ENCODE assay signal across 21 mouse cellular contexts in genomic region chr5:139330766-139331165, GRCm38 (mm10). TPM values are rescaled to one million over a fixed set of nuclear protein-coding genes. Genes with fewer than 3 reads are reported as not detected.
DNase-seq lines count a peak whose midpoint lies in the region; ATAC-seq and TF ChIP-seq lines count a peak whose summit lies in the region.
"Had no signal": no experiment of that assay in that cellular context is flagged by ENCODE, and none has a peak within 500 bp of the region (broad histone marks: within the 10 kb centered on the region; RNA-seq: fewer than 3 reads in every experiment).

No protein-coding gene starts in this region.

- peaks cover 7% of the 10 kb centered on the region; the same call in 1 of the 2 replicates for H3K27me3 ChIP-seq in intestine, embryonic 15.5 days (replicated peaks)
- no peaks in the 10 kb centered on the region for H3K27me3 ChIP-seq in intestine, postnatal 0 days (replicated peaks; ENCODE audit: control insufficient read depth, insufficient read depth, low read length)
- H3K27me3 ChIP-seq in neural tube, embryonic 14.5 days (ENCODE audit: control insufficient read depth, insufficient read depth, low read length) = peaks cover 8% of the 10 kb centered on the region
- peaks cover 10% of the 10 kb centered on the region for H3K27me3 ChIP-seq in neural tube, embryonic 15.5 days (replicated peaks)
- H3K27me3 ChIP-seq in stomach, embryonic 16.5 days (ENCODE audit: control insufficient read depth, insufficient read depth, low read length) = peaks cover 3% of the 10 kb centered on the region
- peaks cover 5% of the 10 kb centered on the region for H3K27me3 ChIP-seq in forebrain, embryonic 16.5 days (replicated peaks; ENCODE audit: control insufficient read depth, insufficient read depth, low read length)

- H3K4me2 ChIP-seq in intestine, embryonic 15.5 days (replicated peaks) = no peak overlapping the region
- no peak overlapping the region for H3K4me2 ChIP-seq in intestine, postnatal 0 days (replicated peaks; ENCODE audit: low read depth)
- H3K4me2 ChIP-seq in neural tube, embryonic 14.5 days (ENCODE audit: low read depth, low read length) = no peak overlapping the region
- no peak overlapping the region for H3K4me2 ChIP-seq in neural tube, embryonic 15.5 days
- no peak overlapping the region for H3K4me2 ChIP-seq in stomach, embryonic 16.5 days (ENCODE audit: low read depth, low read length)
- no peak overlapping the region for H3K4me2 ChIP-seq in forebrain, embryonic 16.5 days (ENCODE audit: low read length)
- H3K4me2 ChIP-seq: embryonic facial prominence, embryonic 12.5 days; forebrain, embryonic 15.5 days; heart, embryonic 12.5 days; hindbrain, embryonic 14.5 days had no signal

- no peaks in the 10 kb centered on the region for H3K9me3 ChIP-seq in intestine, embryonic 15.5 days
- no peaks in the 10 kb centered on the region for H3K9me3 ChIP-seq in intestine, postnatal 0 days (ENCODE audit: control insufficient read depth)
- no peaks in the 10 kb centered on the region for H3K9me3 ChIP-seq in neural tube, embryonic 14.5 days (ENCODE audit: control insufficient read depth, low read length)
- H3K9me3 ChIP-seq in neural tube, embryonic 15.5 days (replicated peaks) = no peaks in the 10 kb centered on the region
- H3K9me3 ChIP-seq in stomach, embryonic 16.5 days (replicated peaks; ENCODE audit: control insufficient read depth, low read length) = no peaks in the 10 kb centered on the region
- H3K9me3 ChIP-seq in forebrain, embryonic 16.5 days (ENCODE audit: control insufficient read depth, low read length) = no peaks in the 10 kb centered on the region
- H3K9me3 ChIP-seq: embryonic facial prominence, embryonic 12.5 days; forebrain, embryonic 15.5 days; G1E; heart, embryonic 12.5 days; hindbrain, embryonic 10.5 days had no signal

- DNase-seq in spleen, postnatal 14 days (ENCODE audit: low spot score in 2 of 2) = no peak
- DNase-seq: adrenal gland, adult 8-10 months; adrenal gland, postnatal 36 days; cerebellum, adult 2 months; cerebellum, postnatal 14 days; heart, adult 2 months had no signal

- 0 out of 2 replicates have a peak overlapping the region, but pooled peaks have one; percentile 13 for H3K27ac ChIP-seq in intestine, embryonic 15.5 days
- no peak overlapping the region for H3K27ac ChIP-seq in intestine, postnatal 0 days (ENCODE audit: low read depth, low read length)
- H3K27ac ChIP-seq in neural tube, embryonic 14.5 days (ENCODE audit: low read depth, low read length) = no peak overlapping the region
- H3K27ac ChIP-seq in neural tube, embryonic 15.5 days (replicated peaks) = no peak overlapping the region
- H3K27ac ChIP-seq in brown adipose tissue, adult 24 weeks (replicated peaks; ENCODE audit: low read depth, low read length) = peak overlapping the region; percentile 38; the same call in 1 of the 2 replicates
- 0 out of 2 replicates have a peak overlapping the region, but pooled peaks have one; percentile 27 for H3K27ac ChIP-seq in stomach, embryonic 16.5 days (ENCODE audit: low read length)
- H3K27ac ChIP-seq in forebrain, embryonic 16.5 days (ENCODE audit: low read length) = no peak overlapping the region
- H3K27ac ChIP-seq: embryonic facial prominence, embryonic 12.5 days; forebrain, embryonic 15.5 days; heart, adult 2 months; hindbrain, embryonic 10.5 days; hindbrain, embryonic 14.5 days had no signal

- peaks cover 8% of the 10 kb centered on the region; the same call in 1 of the 2 replicates for H3K4me1 ChIP-seq in intestine, embryonic 15.5 days (replicated peaks)
- H3K4me1 ChIP-seq in intestine, postnatal 0 days (replicated peaks; ENCODE audit: control insufficient read depth, insufficient read depth, low read length) = peaks cover 3% of the 10 kb centered on the region
- no peaks in the 10 kb centered on the region for H3K4me1 ChIP-seq in neural tube, embryonic 14.5 days (ENCODE audit: control insufficient read depth, insufficient read depth, low read length)
- H3K4me1 ChIP-seq in neural tube, embryonic 15.5 days = peaks cover 4% of the 10 kb centered on the region; the same call in 1 of the 2 replicates
- 0 out of 2 replicates have a peak, but pooled peaks cover 4% of the 10 kb centered on the region for H3K4me1 ChIP-seq in brown adipose tissue, adult 24 weeks (ENCODE audit: control insufficient read depth, insufficient read depth, insufficient read length, low read length)
- H3K4me1 ChIP-seq in stomach, embryonic 16.5 days (ENCODE audit: control insufficient read depth, insufficient read depth, low read length) = peaks cover 5% of the 10 kb centered on the region
- H3K4me1 ChIP-seq in forebrain, embryonic 16.5 days (replicated peaks; ENCODE audit: control insufficient read depth, insufficient read depth, low read length) = no peaks in the 10 kb centered on the region
- H3K4me1 ChIP-seq: embryonic facial prominence, embryonic 12.5 days had no signal

- no peak overlapping the region for H3K4me3 ChIP-seq in intestine, embryonic 15.5 days (replicated peaks)
- no peak overlapping the region for H3K4me3 ChIP-seq in intestine, postnatal 0 days (ENCODE audit: low read depth, low read length)
- no peak overlapping the region for H3K4me3 ChIP-seq in neural tube, embryonic 14.5 days (ENCODE audit: low read depth, low read length)
- H3K4me3 ChIP-seq in neural tube, embryonic 15.5 days (replicated peaks) = no peak overlapping the region
- no peak overlapping the region for H3K4me3 ChIP-seq in brown adipose tissue, adult 24 weeks (ENCODE audit: insufficient read depth, low read depth, low read length)
- no peak overlapping the region for H3K4me3 ChIP-seq in stomach, embryonic 16.5 days (replicated peaks; ENCODE audit: low read length)
- no peak overlapping the region for H3K4me3 ChIP-seq in forebrain, embryonic 16.5 days (replicated peaks; ENCODE audit: low read length)
- H3K4me3 ChIP-seq: embryonic facial prominence, embryonic 12.5 days; forebrain, embryonic 15.5 days; heart, adult 2 months; heart, embryonic 12.5 days; hindbrain, embryonic 10.5 days had no signal

- no peak for ATAC-seq in intestine, embryonic 15.5 days
- no peak for ATAC-seq in intestine, postnatal 0 days
- no peak for ATAC-seq in neural tube, embryonic 14.5 days (ENCODE audit: low read depth)
- ATAC-seq in neural tube, embryonic 15.5 days (ENCODE audit: low FRiP score) = no peak
- no peak for ATAC-seq in stomach, embryonic 16.5 days (ENCODE audit: insufficient read depth, low FRiP score)
- no peak for ATAC-seq in forebrain, embryonic 16.5 days
- ATAC-seq: forebrain, embryonic 15.5 days had no signal

- 67% methylated on average over 7 of the region's 7 CpGs for WGBS in intestine, embryonic 15.5 days
- WGBS in intestine, postnatal 0 days = 73% methylated on average over 7 of the region's 7 CpGs
- 76% methylated on average over 7 of the region's 7 CpGs for WGBS in neural tube, embryonic 14.5 days
- 79% methylated on average over 7 of the region's 7 CpGs for WGBS in neural tube, embryonic 15.5 days
- WGBS in stomach, embryonic 16.5 days = 62% methylated on average over 7 of the region's 7 CpGs
- WGBS in forebrain, embryonic 16.5 days = 71% methylated on average over 7 of the region's 7 CpGs

- no peak overlapping the region for H3K9ac ChIP-seq in intestine, embryonic 15.5 days
- no peak overlapping the region for H3K9ac ChIP-seq in intestine, postnatal 0 days (ENCODE audit: low read depth, low read length)
- H3K9ac ChIP-seq in neural tube, embryonic 14.5 days (replicated peaks; ENCODE audit: low read depth, low read length) = 0 out of 2 replicates have a peak overlapping the region, but pooled peaks have one; percentile 21
- H3K9ac ChIP-seq in neural tube, embryonic 15.5 days (replicated peaks) = no peak overlapping the region
- no peak overlapping the region for H3K9ac ChIP-seq in stomach, embryonic 16.5 days (ENCODE audit: low read length)
- H3K9ac ChIP-seq in forebrain, embryonic 16.5 days (replicated peaks; ENCODE audit: low read depth, low read length) = no peak overlapping the region
- H3K9ac ChIP-seq: embryonic facial prominence, embryonic 12.5 days; forebrain, embryonic 15.5 days; heart, embryonic 12.5 days; hindbrain, embryonic 14.5 days had no signal

- H3K36me3 ChIP-seq in intestine, embryonic 15.5 days = 0 out of 2 replicates have a peak, but pooled peaks cover 4% of the 10 kb centered on the region
- H3K36me3 ChIP-seq in intestine, postnatal 0 days (ENCODE audit: control insufficient read depth, insufficient read depth) = peaks cover 6% of the 10 kb centered on the region
- peaks cover 9% of the 10 kb centered on the region for H3K36me3 ChIP-seq in neural tube, embryonic 14.5 days (ENCODE audit: control insufficient read depth, insufficient read depth, low read length)
- H3K36me3 ChIP-seq in neural tube, embryonic 15.5 days = peaks cover 10% of the 10 kb centered on the region
- 0 out of 2 replicates have a peak, but pooled peaks cover 2% of the 10 kb centered on the region for H3K36me3 ChIP-seq in stomach, embryonic 16.5 days (ENCODE audit: control insufficient read depth, insufficient read depth, low read length)
- no peaks in the 10 kb centered on the region; the same call in 1 of the 2 replicates for H3K36me3 ChIP-seq in forebrain, embryonic 16.5 days (ENCODE audit: control insufficient read depth, insufficient read depth)

- TF ChIP-seq CTCF in intestine, postnatal 0 days (IDR thresholded peaks at IDR 0.05; ENCODE audit: low read depth) = no peak

RNA-seq across cellular contexts. Expression of gene Adap1, which starts 5.3 kb away (rescaled TPM):
- 20.1 and 20.5 TPM in 2 replicates for polyA plus RNA-seq in intestine, embryonic 15.5 days (2015; fragmentation: Nextera tagmentation; extraction: Ambion mirVana)
- polyA plus RNA-seq in intestine, postnatal 0 days (2015; fragmentation: Nextera tagmentation; extraction: Ambion mirVana) = 33.4 and 33.8 TPM in 2 replicates
- polyA plus RNA-seq in neural tube, embryonic 14.5 days (2014; fragmentation: Nextera tagmentation; extraction: Ambion mirVana) = 59.9 and 64.6 TPM in 2 replicates
- polyA plus RNA-seq in neural tube, embryonic 15.5 days (2015; fragmentation: Nextera tagmentation; extraction: Ambion mirVana) = 86.2 and 132 TPM in 2 replicates
- polyA plus RNA-seq in brown adipose tissue, adult 24 weeks (2012; ENCODE audit: insufficient read depth, insufficient read length, missing spikeins) = 14.9 and 20.4 TPM in 2 replicates
- 2.4 and 2.6 TPM in 2 replicates for polyA plus RNA-seq in stomach, embryonic 16.5 days (2015; fragmentation: Nextera tagmentation; extraction: Ambion mirVana)
- polyA plus RNA-seq in forebrain, embryonic 16.5 days (2015; fragmentation: Nextera tagmentation; extraction: Ambion mirVana) = 21.5 and 35.5 TPM in 2 replicates

RNA-seq across cellular contexts. Expression of gene Cox19, which starts 20.5 kb away (rescaled TPM):
- 162 and 168 TPM in 2 replicates for polyA plus RNA-seq in intestine, embryonic 15.5 days (2015; fragmentation: Nextera tagmentation; extraction: Ambion mirVana)
- 181 and 184 TPM in 2 replicates for polyA plus RNA-seq in intestine, postnatal 0 days (2015; fragmentation: Nextera tagmentation; extraction: Ambion mirVana)
- polyA plus RNA-seq in neural tube, embryonic 14.5 days (2014; fragmentation: Nextera tagmentation; extraction: Ambion mirVana) = 108 and 113 TPM in 2 replicates
- 105 and 107 TPM in 2 replicates for polyA plus RNA-seq in neural tube, embryonic 15.5 days (2015; fragmentation: Nextera tagmentation; extraction: Ambion mirVana)
- 250 and 278 TPM in 2 replicates for polyA plus RNA-seq in brown adipose tissue, adult 24 weeks (2012; ENCODE audit: insufficient read depth, insufficient read length, missing spikeins)
- 107 and 114 TPM in 2 replicates for polyA plus RNA-seq in stomach, embryonic 16.5 days (2015; fragmentation: Nextera tagmentation; extraction: Ambion mirVana)
- polyA plus RNA-seq in forebrain, embryonic 16.5 days (2015; fragmentation: Nextera tagmentation; extraction: Ambion mirVana) = 90.6 and 97.9 TPM in 2 replicates

RNA-seq across cellular contexts. Expression of gene Cyp2w1, which starts 21.7 kb away (rescaled TPM):
- polyA plus RNA-seq in intestine, embryonic 15.5 days (2015; fragmentation: Nextera tagmentation; extraction: Ambion mirVana) = 23.5 and 25.8 TPM in 2 replicates
- 15.8 and 18.1 TPM in 2 replicates for polyA plus RNA-seq in intestine, postnatal 0 days (2015; fragmentation: Nextera tagmentation; extraction: Ambion mirVana)
- polyA plus RNA-seq in neural tube, embryonic 14.5 days (2014; fragmentation: Nextera tagmentation; extraction: Ambion mirVana) = not detected in 2 replicates
- 2.1 TPM in 1 of 2 replicates, not detected in the other for polyA plus RNA-seq in neural tube, embryonic 15.5 days (2015; fragmentation: Nextera tagmentation; extraction: Ambion mirVana)
- polyA plus RNA-seq in brown adipose tissue, adult 24 weeks (2012; ENCODE audit: insufficient read depth, insufficient read length, missing spikeins) = not detected in 2 replicates
- 11.4 and 11.5 TPM in 2 replicates for polyA plus RNA-seq in stomach, embryonic 16.5 days (2015; fragmentation: Nextera tagmentation; extraction: Ambion mirVana)
- polyA plus RNA-seq in forebrain, embryonic 16.5 days (2015; fragmentation: Nextera tagmentation; extraction: Ambion mirVana) = not detected in 2 replicates
- polyA plus RNA-seq: cerebellum, adult 2 months; forebrain, embryonic 11.5 days; forebrain, embryonic 15.5 days; G1E; heart, adult 2 months; heart, embryonic 12.5 days; heart, embryonic 16.5 days; hindbrain, embryonic 10.5 days; hindbrain, embryonic 14.5 days had no signal

RNA-seq across cellular contexts. Expression of gene Gpr146, which starts 46.7 kb away (rescaled TPM):
- 2.2 and 2.7 TPM in 2 replicates for polyA plus RNA-seq in intestine, embryonic 15.5 days (2015; fragmentation: Nextera tagmentation; extraction: Ambion mirVana)
- polyA plus RNA-seq in intestine, postnatal 0 days (2015; fragmentation: Nextera tagmentation; extraction: Ambion mirVana) = 2.5 and 2.6 TPM in 2 replicates
- 1.8 and 2.2 TPM in 2 replicates for polyA plus RNA-seq in neural tube, embryonic 14.5 days (2014; fragmentation: Nextera tagmentation; extraction: Ambion mirVana)
- 2.6 and 3.0 TPM in 2 replicates for polyA plus RNA-seq in neural tube, embryonic 15.5 days (2015; fragmentation: Nextera tagmentation; extraction: Ambion mirVana)
- 18.1 and 19.7 TPM in 2 replicates for polyA plus RNA-seq in brown adipose tissue, adult 24 weeks (2012; ENCODE audit: insufficient read depth, insufficient read length, missing spikeins)
- 3.1 and 4.2 TPM in 2 replicates for polyA plus RNA-seq in stomach, embryonic 16.5 days (2015; fragmentation: Nextera tagmentation; extraction: Ambion mirVana)
- polyA plus RNA-seq in forebrain, embryonic 16.5 days (2015; fragmentation: Nextera tagmentation; extraction: Ambion mirVana) = 1.5 and 1.8 TPM in 2 replicates

Comparison
In these comparisons a context has a peak if more than half of its experiments do, and no peak if none do; other contexts are left out.
1. H3K27ac ChIP-seq: peak in intestine, embryonic 15.5 days (single experiment), brown adipose tissue, adult 24 weeks (single experiment) and stomach, embryonic 16.5 days (single experiment); none in intestine, postnatal 0 days (single experiment), neural tube, embryonic 14.5 days (single experiment), neural tube, embryonic 15.5 days (single experiment) and forebrain, embryonic 16.5 days (single experiment).